Mouse (Mus musculus) kidney, adult 2 months (tissue): Measurements from ENCODE around the gene Ppp1r35.

ENCODE experiments used
- CTCF ChIP-seq: fragments of 200-500 bp; conservative IDR thresholded peaks from 2 replicates; pipeline ENCODE4 v1.5.1; 2011; ENCODE audit warnings: low read depth, mild to moderate bottlenecking, control low read depth, low read length, moderate library complexity, mixed read lengths; ENCODE audit not compliant: insufficient read depth, insufficient read length
- POLR2A ChIP-seq: fragments of 200-500 bp; IDR thresholded peaks from one replicate; pipeline ENCODE4 v1.6.1; 2011; ENCODE audit warnings: low read depth, low read length, control low read depth

- no peak for TF ChIP-seq POLR2A
- TF ChIP-seq CTCF, result no peak
These were observed 5.4 kb downstream of the Ppp1r35 start for GRCm38 (mm10) chr5:137783901-137784540.
